Mouse (Mus musculus) stomach, embryonic 15.5 days (tissue): ENCODE results near the gene H2-DMb1. TPM values are rescaled to one million over a fixed set of nuclear protein-coding genes. Genes with fewer than 3 reads are reported as not detected.

Source experiments
- ATAC-seq: fragments of 200-750 bp; cut with Nextera tagmentation; 2 replicates; pipeline ENCODE4 v1.8.0; 2017; ENCODE audit warnings: low read depth, moderate number of reproducible peaks, moderate TSS enrichment; ENCODE audit not compliant: insufficient read depth, low FRiP score
- H3K27ac ChIP-seq: fragments of 300-500 bp; sonication (generic); 2 replicates; pipeline ENCODE4 v1.5.1; 2015; ENCODE audit warnings: mild to moderate bottlenecking, inconsistent platforms
- H3K27me3 ChIP-seq: fragments of 300-500 bp; sonication (generic); replicated peaks from 2 replicates; pipeline ENCODE4 v1.6.1; 2015; ENCODE audit warnings: inconsistent platforms
- H3K36me3 ChIP-seq: fragments of 300-500 bp; sonication (generic); 2 replicates; pipeline ENCODE4 v1.6.1; 2015; ENCODE audit warnings: inconsistent platforms
- H3K4me1 ChIP-seq: fragments of 300-500 bp; sonication (generic); 2 replicates; pipeline ENCODE4 v1.6.1; 2015; ENCODE audit warnings: inconsistent platforms
- H3K4me2 ChIP-seq: fragments of 300-500 bp; sonication (generic); 2 replicates; pipeline ENCODE4 v1.6.1; 2015; ENCODE audit warnings: mild to moderate bottlenecking, inconsistent platforms
- H3K4me3 ChIP-seq: fragments of 300-500 bp; sonication (generic); replicated peaks from 2 replicates; pipeline ENCODE4 v1.5.1; 2015; ENCODE audit warnings: inconsistent platforms
- H3K9ac ChIP-seq: fragments of 300-500 bp; sonication (generic); 2 replicates; pipeline ENCODE4 v1.6.1; 2015; ENCODE audit warnings: inconsistent platforms
- H3K9me3 ChIP-seq: fragments of 300-500 bp; sonication (generic); 2 replicates; pipeline ENCODE4 v1.6.1; 2016; ENCODE audit warnings: inconsistent platforms
- WGBS: fragments of 180-500 bp; shearing (Covaris S2); methylation state at CpG from one replicate; pipeline ENCODE4 v1.1.7; 2015; 5-methylcytosine and 5-hydroxymethylcytosine counted together
- polyA plus RNA-seq: library from polyadenylated mRNA; unstranded; fragments of >200 nt; fragmentation: Nextera tagmentation; extraction: Ambion mirVana; gene quantifications from 2 replicates; pipeline ENCODE4 v1.2.1, GENCODE M21; 2015

Gene H2-DMb1
- polyA plus RNA-seq, 1 experiment from 2014 or later, result 2.8 TPM

DNA sequence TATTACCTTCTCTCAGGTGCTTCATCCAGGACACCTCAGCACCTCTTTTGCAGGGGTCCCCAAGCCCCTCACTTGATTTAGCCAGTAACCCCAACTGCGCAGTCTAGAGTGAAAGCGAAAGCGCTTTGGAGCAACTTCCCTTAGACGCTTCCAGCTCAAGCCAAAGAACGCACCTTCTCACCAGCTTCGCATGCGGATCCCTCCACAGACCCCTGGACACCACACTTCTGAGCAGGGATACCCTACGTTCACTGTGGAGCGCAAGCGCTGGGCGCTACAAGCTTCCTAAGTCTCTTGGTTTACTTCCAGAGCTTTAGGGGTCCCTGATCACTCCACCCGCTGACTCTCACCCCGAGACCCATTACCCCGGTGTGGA is 34.0 kb downstream of the H2-DMb1 start:
- Histone ChIP-seq H3K4me3 (peak overlapping the region; percentile 54), H3K4me1 (peaks cover 16% of the 10 kb centered on the region), H3K27me3 (peaks cover 17% of the 10 kb centered on the region), H3K4me2 (peak overlapping the region; percentile 98), H3K9me3 (no peaks in the 10 kb centered on the region), H3K27ac (no peak overlapping the region), H3K36me3 (no peaks in the 10 kb centered on the region), H3K9ac (no peak overlapping the region; the same call in 1 of the 2 replicates)
- peak; percentile 41 for ATAC-seq
- WGBS, result 2% methylated on average over 14 of the region's 14 CpGs

GRCm38 (mm10) chr17:34187261-34187916 is 34.5 kb downstream of the H2-DMb1 start, which contains the start of the genes Tap1 and Psmb9:
TSS of gene Tap1 (plus strand) at chr17:34187553.
TSS of gene Psmb9 (minus strand) at chr17:34187764.
- peaks cover 17% of the 10 kb centered on the region for H3K27me3 ChIP-seq
- ATAC-seq, result peak; percentile 95
- H3K36me3 ChIP-seq, result no peaks in the 10 kb centered on the region
- peak within 1 kb of the TSS; percentile 54 for H3K4me3 ChIP-seq
- WGBS, result under 1% methylated on average over 46 of the region's 46 CpGs
- peak within 1 kb of the TSS; percentile 87 for H3K27ac ChIP-seq
- peaks cover 16% of the 10 kb centered on the region for H3K4me1 ChIP-seq
- H3K9ac ChIP-seq, result peak within 1 kb of the TSS; percentile 56
- no peaks in the 10 kb centered on the region for H3K9me3 ChIP-seq
- H3K4me2 ChIP-seq, result peak within 1 kb of the TSS; percentile 98

DNA sequence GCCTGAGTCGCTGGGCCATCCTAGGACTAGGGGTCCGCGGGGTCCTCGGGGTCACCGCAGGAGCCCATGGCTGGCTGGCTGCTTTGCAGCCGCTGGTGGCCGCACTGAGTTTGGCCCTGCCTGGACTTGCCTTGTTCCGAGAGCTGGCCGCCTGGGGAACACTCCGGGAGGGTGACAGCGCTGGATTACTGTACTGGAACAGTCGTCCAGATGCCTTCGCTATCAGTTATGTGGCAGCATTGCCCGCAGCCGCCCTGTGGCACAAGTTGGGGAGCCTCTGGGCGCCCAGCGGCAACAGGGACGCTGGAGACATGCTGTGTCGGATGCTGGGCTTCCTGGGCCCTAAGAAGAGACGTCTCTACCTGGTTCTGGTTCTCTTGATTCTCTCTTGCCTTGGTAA is 35.1 kb downstream of the H2-DMb1 start:
- ATAC-seq, result peak; percentile 2; the same call in 1 of the 2 replicates

DNA sequence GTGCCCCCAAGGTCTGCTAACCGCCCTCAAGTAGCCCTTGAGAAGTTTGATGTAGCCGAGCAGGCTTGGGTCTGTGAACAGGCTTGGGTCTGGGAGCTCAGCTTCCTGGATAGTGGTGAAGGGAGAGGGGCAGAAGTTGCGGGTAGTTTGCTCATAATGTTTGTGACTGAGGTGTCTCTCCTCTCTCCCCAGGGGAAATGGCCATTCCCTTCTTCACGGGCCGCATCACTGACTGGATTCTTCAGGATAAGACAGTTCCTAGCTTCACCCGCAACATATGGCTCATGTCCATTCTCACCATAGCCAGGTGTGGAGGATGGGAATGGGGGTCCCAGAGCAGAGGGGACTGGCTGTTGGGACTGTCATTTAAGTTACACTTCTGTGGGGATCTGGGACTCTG is 36.1 kb downstream of the H2-DMb1 start:
- Histone ChIP-seq H3K27ac (no peak overlapping the region), H3K36me3 (no peaks in the 10 kb centered on the region), H3K27me3 (peaks cover 29% of the 10 kb centered on the region), H3K4me2 (no peak overlapping the region), H3K4me1 (peaks cover 16% of the 10 kb centered on the region), H3K9me3 (no peaks in the 10 kb centered on the region), H3K4me3 (no peak overlapping the region), H3K9ac (no peak overlapping the region)
- ATAC-seq, result no peak
- WGBS, result 75% methylated on average over 6 of the region's 6 CpGs

More for the DNA sequence above, 35.1 kb downstream of the H2-DMb1 start:
- Histone ChIP-seq H3K36me3 (no peaks in the 10 kb centered on the region), H3K9ac (peak overlapping the region; percentile 56), H3K4me2 (peak overlapping the region; percentile 98), H3K4me1 (peaks cover 16% of the 10 kb centered on the region), H3K27me3 (peaks cover 22% of the 10 kb centered on the region), H3K9me3 (no peaks in the 10 kb centered on the region), H3K4me3 (peak overlapping the region; percentile 54), H3K27ac (peak overlapping the region; percentile 87)
- 4% methylated on average over 20 of the region's 20 CpGs for WGBS

DNA sequence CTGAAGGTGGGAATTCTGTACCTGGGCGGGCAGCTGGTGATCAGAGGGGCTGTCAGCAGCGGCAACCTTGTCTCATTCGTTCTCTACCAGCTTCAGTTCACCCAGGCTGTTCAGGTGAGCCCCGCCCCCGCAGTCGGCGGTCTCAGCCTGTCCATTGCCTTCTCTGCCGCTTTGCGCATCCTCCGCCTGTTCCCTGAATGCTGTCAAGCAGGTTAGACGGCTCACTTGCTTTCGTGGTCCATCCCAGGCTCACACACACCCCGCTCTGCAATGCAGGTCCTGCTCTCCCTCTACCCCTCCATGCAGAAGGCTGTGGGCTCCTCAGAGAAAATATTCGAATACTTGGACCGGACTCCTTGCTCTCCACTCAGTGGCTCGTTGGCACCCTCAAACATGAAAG is 40.0 kb downstream of the H2-DMb1 start:
- Histone ChIP-seq H3K36me3 (no peaks in the 10 kb centered on the region), H3K9me3 (no peaks in the 10 kb centered on the region), H3K27ac (no peak overlapping the region), H3K27me3 (peaks cover 42% of the 10 kb centered on the region), H3K4me2 (no peak overlapping the region), H3K4me1 (peaks cover 9% of the 10 kb centered on the region), H3K4me3 (no peak overlapping the region), H3K9ac (no peak overlapping the region)
- no peak for ATAC-seq
- 20% methylated on average over 16 of the region's 16 CpGs for WGBS

DNA sequence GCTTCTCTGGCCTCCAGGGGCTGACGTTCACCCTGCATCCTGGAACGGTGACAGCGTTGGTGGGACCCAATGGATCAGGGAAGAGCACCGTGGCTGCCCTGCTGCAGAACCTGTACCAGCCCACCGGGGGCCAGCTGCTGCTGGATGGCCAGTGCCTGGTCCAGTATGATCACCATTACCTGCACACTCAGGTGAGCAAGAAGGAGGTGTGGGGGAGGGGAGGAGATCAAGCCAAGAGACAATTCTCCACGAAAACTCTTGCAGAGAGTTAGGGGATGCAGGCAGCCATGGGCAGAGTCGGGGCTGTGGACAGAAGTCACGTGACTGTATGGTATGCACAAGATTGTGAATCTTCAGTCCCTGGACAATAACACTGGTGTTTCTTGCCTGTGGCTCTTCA is 40.6 kb downstream of the H2-DMb1 start:
- peaks cover 10% of the 10 kb centered on the region for H3K4me1 ChIP-seq
- H3K27me3 ChIP-seq, result peaks cover 46% of the 10 kb centered on the region
- ATAC-seq, result no peak
- no peak overlapping the region for H3K27ac ChIP-seq
- H3K9me3 ChIP-seq, result no peaks in the 10 kb centered on the region
- H3K36me3 ChIP-seq, result no peaks in the 10 kb centered on the region
- WGBS, result 53% methylated on average over 8 of the region's 8 CpGs
- no peak overlapping the region for H3K4me2 ChIP-seq
- H3K4me3 ChIP-seq, result no peak overlapping the region
- H3K9ac ChIP-seq, result no peak overlapping the region

DNA sequence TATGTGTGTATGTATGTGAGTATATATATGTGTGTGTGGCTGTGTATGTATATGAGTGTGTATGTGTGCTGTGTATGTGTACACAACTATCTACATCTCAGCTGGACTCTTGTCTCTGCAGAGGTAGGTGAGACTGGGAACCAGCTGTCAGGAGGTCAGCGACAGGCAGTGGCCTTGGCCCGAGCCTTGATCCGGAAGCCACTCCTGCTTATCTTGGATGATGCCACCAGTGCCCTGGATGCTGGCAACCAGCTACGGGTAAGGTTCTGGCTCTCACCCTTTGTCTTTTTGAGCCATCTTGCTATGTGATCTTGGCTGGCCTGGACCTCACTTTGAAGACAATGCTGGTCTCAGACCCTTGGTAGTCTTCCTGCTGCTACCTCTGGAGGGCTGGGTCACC is 41.9 kb downstream of the H2-DMb1 start:
- no peak overlapping the region for H3K4me3 ChIP-seq
- peaks cover 10% of the 10 kb centered on the region for H3K4me1 ChIP-seq
- 83% methylated on average over 4 of the region's 4 CpGs for WGBS
- no peaks in the 10 kb centered on the region for H3K36me3 ChIP-seq
- peaks cover 46% of the 10 kb centered on the region for H3K27me3 ChIP-seq
- no peak overlapping the region for H3K4me2 ChIP-seq
- no peak overlapping the region for H3K27ac ChIP-seq
- ATAC-seq, result no peak
- H3K9me3 ChIP-seq, result no peaks in the 10 kb centered on the region
- H3K9ac ChIP-seq, result no peak overlapping the region

- H3K27me3 ChIP-seq, result peaks cover 42% of the 10 kb centered on the region
- no peak overlapping the region for H3K4me2 ChIP-seq
- H3K4me1 ChIP-seq, result peaks cover 10% of the 10 kb centered on the region
- H3K9me3 ChIP-seq, result no peaks in the 10 kb centered on the region
- H3K36me3 ChIP-seq, result no peaks in the 10 kb centered on the region
- H3K27ac ChIP-seq, result no peak overlapping the region
- no peak overlapping the region for H3K9ac ChIP-seq
- ATAC-seq, result no peak
- 45% methylated on average over 12 of the region's 12 CpGs for WGBS
- H3K4me3 ChIP-seq, result no peak overlapping the region
Observed at GRCm38 (mm10) chr17:34196491-34196890, 43.6 kb downstream of the H2-DMb1 start.

GRCm38 (mm10) chr17:34196941-34197894 is 44.3 kb downstream of the H2-DMb1 start, which contains the start of gene Psmb8:
TSS of gene Psmb8 (plus strand) at chr17:34197721.
- 7% methylated on average over 41 of the region's 41 CpGs for WGBS
- ATAC-seq, result peak; percentile 84
- Histone ChIP-seq H3K9me3 (no peaks in the 10 kb centered on the region), H3K4me2 (peak within 1 kb of the TSS; percentile 78), H3K27ac (no peak within 1 kb of the TSS), H3K9ac (peak within 1 kb of the TSS; percentile 17), H3K36me3 (no peaks in the 10 kb centered on the region), H3K4me3 (peak within 1 kb of the TSS; percentile 49), H3K27me3 (peaks cover 42% of the 10 kb centered on the region), H3K4me1 (peaks cover 10% of the 10 kb centered on the region)

DNA sequence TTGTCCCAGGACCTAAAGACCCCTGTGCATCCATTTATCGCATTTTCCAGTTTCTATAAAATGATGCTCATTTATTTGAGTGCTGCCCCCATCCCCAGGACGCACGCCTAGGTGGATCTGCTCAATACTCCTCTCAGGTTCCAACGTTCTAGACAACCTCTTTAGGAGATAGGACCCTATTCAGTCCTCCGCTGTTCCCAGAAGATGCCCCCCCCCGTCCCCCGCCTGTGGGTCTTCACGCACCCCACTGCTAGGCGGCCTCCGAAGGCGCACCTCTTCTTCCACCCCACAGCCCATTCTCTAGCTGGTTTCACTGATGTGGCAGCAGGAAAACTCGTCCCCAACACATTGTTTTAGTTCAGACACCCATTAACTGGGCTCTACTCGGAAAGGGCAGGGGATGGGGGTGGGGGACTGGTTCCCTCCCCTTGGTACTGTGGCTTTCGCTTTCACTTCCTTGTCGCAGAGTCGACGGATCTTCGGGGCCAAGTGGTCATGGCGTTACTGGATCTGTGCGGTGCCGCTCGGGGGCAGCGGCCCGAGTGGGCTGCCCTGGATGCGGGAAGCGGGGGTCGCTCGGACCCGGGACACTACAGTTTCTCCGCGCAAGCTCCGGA is 45.1 kb downstream of the H2-DMb1 start:
- Histone ChIP-seq H3K36me3 (no peaks in the 10 kb centered on the region), H3K9ac (peak overlapping the region; percentile 17), H3K27ac (no peak overlapping the region), H3K4me3 (peak overlapping the region; percentile 49), H3K4me2 (peak overlapping the region; percentile 78), H3K4me1 (peaks cover 10% of the 10 kb centered on the region), H3K27me3 (peaks cover 37% of the 10 kb centered on the region), H3K9me3 (no peaks in the 10 kb centered on the region)
- no peak; the same call in 1 of the 2 replicates for ATAC-seq
- WGBS, result 1% methylated on average over 32 of the region's 32 CpGs

DNA sequence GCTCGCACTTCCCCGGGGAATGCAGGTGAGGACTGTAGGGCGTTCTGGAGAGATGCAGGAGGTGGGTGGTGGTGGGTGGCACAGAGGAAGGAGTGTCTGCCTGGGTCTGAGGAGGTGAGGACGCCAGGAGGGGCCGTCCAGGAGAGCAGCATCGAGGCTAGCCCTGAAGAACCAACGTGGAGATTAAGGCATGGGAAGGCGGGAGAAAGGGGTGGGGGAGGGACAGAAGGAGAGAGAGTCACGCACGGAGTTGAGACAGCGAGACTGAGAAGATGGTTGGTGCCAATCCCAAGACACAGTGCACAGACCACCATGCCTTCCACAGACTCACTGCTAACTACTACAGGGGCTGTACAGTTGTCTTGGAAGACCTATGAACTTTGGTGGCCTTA is 45.6 kb downstream of the H2-DMb1 start:
- ATAC-seq, result no peak

More for the DNA sequence above, 45.6 kb downstream of the H2-DMb1 start:
- WGBS, result 7% methylated on average over 11 of the region's 11 CpGs
- Histone ChIP-seq H3K9me3 (no peaks in the 10 kb centered on the region), H3K4me3 (peak overlapping the region; percentile 49), H3K36me3 (no peaks in the 10 kb centered on the region), H3K4me1 (peaks cover 10% of the 10 kb centered on the region), H3K27me3 (peaks cover 34% of the 10 kb centered on the region), H3K27ac (no peak overlapping the region), H3K9ac (no peak overlapping the region), H3K4me2 (peak overlapping the region; percentile 78)
